Mouse (Mus musculus): ENCODE results near the gene Pard3.
A peak's percentile ranks its signal among the peaks of the same experiment; 100 is the strongest.

The Pard3 gene

DNA sequence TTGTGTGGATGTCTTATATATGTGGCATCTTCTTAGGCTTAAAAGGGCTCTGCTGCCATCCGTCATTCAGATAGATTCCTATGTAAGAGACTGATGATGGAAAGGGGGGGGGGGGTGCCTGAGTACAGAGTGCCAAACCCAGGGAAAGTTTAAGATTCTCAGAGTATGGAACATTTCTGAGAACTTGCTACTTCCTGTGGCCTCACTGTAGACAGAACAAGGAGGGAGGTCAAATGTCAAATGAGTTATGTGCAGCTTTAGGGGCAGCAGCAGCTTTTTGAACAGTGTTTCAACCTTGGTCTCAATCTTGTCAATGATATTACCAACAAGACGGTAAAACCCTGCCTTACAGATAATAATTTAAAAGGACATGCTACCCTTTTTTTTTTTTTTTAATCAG, 367.5 kb downstream of the Pard3 start:
- no peak for DNase-seq (ENCODE audit: low spot score in 2 of 2)

- DNase-seq (ENCODE audit: low spot score in 2 of 2) = no peak
Observed at GRCm38 (mm10) chr8:127435975-127436374, 372.3 kb downstream of the Pard3 start.

GRCm38 (mm10) chr8:127437613-127438235, 374.0 kb downstream of the Pard3 start:
- no peak for DNase-seq (ENCODE audit: low spot score in 2 of 2)

DNA sequence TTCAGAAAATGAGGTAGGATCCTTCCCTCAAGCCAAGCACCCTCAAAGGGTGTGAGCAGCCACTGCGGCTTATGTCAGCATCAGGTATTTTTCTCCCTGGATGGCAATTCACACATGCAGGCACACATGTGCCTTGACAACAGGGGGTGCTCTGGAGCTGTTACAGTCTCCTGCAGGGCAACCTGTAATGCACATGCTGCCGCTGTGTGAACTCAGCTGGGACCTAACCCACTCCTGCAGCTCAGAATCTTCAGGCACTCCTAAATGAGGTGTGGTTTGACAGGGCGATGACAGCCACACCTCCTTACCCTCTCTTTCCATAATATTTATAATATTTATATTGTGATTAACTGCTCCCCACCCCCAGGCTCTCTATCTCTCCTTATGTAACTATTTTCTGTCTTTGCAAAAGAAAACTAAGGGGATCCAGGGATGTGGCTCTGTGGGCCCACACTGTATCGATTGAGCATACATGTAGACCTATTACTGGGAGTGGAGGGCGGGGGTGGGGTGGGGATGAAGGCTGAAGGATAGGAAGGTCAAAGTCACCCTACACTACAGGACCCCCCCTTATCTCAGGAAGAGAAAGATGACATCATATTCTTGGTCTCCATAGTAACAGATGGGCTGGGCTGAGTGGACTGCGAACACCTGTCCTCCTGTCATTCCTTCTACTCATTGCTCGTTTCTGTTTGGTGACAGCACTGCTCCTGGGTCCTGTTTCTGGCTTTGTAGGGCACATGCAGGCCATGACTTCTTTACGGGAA, 375.1 kb downstream of the Pard3 start:
- peak in 1 of 2 experiments; percentile 22 for DNase-seq (ENCODE audit: low spot score in 2 of 2)

GRCm38 (mm10) chr8:127439392-127440160, 375.9 kb downstream of the Pard3 start:
- DNase-seq (ENCODE audit: low spot score in 2 of 2) = no peak

DNA sequence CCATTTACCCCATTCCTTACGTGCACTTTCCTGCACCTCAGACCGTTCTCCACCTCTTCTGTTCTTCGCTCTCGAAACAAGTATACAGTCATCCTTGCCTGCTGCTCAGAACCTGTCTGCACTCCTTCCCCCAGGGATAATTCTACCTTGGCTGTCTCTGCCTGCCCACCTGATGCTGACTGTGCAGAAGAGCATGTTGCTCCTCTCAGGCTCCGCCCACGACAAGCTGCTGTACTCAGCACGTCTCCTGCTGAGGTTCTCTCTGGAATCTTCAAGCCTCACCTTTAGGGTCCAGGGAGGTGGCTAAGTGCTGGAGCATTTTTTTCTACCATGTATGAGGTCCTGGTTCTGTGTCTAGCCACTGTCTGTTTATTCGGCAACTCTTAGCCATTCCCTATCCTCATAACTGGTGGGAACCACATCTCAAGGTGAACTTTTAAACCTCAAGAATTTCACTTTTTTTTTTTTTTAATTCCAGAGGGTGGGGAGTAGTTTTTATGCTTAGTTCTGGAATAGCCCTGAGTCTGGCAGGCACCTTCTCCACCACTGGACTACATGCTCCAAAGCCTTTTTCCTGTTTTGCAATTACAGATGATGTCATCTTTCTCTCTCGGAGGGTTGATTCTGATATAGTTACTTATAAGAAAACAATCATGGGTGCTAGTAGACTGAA, 376.6 kb downstream of the Pard3 start:
- DNase-seq (ENCODE audit: low spot score in 2 of 2) = no peak

DNA sequence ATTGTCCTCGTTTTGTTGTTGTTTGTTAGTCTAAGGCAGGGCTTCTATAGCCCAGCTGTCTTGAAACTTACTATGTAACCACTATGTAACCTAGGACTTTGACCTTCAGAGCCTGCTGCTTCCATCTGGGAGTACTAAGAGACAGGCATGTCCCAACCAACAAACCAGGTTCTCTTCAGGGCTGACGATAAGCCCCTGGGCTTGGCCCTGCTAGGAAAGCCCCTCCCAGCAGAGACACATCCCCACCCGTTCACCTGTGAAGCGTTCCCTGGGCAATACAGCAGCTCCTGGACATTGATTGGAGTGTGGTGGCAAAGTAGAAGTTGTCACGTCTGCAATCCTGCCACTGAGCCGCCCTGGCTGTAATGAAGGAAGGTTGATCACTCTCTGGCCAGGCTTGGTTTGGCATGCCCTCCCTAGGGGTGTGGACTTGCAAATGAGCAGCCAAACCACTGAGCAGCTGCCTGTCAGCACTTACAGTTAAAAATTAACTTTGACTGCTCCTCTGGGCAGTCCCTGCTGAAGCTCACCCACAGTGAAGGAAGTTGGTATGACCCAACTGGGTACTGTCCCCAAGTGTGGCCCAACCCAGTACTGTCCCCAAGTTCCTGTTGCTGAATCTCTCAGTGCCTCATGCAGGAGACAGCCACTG, 377.3 kb downstream of the Pard3 start:
- DNase-seq (ENCODE audit: low spot score in 2 of 2) = peak; percentile 38 to 66

DNA sequence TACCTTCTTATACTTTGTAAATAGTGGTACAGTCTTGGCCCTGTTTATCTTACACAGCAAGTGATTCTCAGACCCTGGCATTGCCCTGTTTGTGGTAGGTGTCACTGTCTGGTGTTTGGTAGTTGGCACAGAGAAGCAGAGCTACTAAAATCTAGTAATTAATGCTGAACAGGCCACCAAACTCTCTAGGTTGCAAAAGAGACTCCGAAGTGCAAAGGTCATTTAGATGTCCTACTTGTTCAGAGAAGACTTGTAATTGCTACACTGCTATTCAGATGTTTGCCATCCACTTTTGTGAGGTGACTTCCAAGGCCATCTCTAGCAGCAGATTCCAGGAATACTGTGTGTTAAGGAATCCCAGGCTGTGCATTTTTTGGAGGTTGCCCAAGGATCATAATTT, 383.7 kb downstream of the Pard3 start:
- DNase-seq (ENCODE audit: low spot score in 2 of 2) = no peak

DNA sequence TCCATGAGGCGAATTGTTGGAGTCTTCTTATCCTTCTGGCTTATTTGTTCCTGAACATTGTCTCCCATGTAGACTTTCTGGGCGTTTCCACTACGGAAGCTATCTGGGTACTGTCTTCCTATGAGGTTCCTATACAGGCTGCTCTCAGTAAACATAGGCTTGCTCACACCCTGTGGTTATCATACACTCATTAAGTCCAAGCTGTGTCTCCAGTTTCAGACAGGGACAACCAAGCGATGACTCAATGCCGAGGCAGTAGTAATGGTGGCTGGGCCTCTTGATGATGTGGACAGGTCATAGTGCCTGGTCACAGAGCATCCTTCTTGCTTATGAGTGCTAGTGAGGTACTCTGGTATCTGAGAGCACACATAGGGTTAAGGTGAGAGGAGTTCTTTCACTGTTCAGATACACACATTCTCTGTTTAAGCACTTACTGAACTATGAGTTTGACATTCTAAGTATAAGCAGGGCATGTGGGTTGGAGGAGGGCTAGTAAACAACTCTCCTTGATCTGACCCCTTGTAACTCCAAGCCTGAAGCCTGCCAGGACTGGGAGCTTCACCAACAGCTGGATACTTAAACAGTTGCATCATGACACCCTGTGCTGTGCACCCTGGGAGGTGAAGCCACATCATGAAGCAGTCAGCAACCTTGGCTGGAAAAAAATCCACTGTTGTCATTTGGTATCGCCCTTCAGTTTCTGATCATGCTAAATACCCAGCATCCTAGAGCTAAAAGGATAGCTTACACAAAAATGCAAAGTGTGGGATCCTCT, 385.6 kb downstream of the Pard3 start:
- no peak for DNase-seq (ENCODE audit: low spot score in 2 of 2)

GRCm38 (mm10) chr8:127450954-127451668, 387.4 kb downstream of the Pard3 start:
- no peak for DNase-seq (ENCODE audit: low spot score in 2 of 2)

GRCm38 (mm10) chr8:127452364-127452763, 388.7 kb downstream of the Pard3 start:
- DNase-seq (ENCODE audit: low spot score in 2 of 2) = no peak

DNA sequence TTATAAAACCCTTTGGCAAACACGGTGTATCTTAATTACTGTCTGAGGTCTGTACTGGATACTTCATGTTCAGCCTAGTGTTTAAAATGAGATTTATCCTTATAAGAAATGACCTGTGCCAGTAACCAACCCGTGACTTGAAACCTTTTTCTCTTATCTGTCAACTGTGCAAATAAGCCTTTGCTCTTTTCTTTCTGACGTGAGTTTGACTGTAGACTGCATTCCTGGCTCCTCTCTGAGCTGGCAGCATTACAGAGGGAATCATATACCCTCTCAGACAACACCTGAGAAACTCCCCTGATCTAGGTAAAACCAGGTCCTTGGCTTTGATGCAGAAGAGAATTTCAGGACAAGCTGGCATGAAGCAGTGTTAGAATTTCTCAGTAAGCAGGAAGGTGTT, 394.2 kb downstream of the Pard3 start:
- DNase-seq (ENCODE audit: low spot score in 2 of 2) = no peak

DNA sequence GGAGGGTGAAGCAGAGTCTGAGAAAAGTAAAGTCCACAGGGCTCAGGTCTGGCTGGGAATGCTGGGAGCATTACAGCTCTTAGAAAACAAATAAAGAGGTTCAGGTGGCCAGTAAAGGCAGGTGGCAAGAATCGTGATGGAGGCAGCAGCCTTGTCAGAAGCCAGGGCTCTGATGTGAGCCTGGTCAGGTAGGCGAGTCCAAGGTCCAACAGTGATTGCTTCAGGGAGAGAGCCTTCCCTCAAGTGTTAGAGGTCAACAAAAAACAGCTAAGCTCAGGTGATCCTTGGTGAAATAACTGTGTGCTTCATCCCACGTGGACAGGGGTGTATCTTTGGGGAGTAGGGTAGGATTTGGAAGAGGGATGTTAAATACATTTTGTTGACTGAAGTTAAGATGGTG, 397.5 kb downstream of the Pard3 start:
- DNase-seq (ENCODE audit: low spot score in 2 of 2) = no peak

DNA sequence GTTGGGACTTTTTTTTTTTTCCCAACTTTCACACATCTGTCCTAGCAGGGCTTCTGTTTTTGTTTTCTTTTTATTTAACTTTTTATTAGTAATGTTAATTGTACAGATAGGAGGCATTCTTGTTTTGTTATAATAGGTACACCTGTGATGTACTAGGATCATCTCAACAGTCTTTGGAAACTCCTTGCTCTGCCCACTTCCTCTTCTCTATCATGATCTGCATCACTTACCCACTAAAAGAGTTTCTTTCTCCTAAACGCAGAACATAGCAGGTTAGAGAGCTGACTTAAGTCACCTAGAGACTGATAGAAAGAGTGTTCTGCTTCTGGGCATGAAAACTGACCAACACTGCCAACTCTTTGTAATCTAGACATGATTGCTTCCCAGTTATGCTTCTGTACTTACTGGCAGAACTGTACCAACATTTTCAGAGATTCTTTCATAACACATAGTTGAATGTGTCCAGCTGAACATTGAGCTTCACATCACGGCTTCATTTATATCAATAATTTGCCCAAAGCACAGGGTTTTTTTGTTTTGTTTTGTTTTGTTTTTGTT, 398.8 kb downstream of the Pard3 start:
- no peak for DNase-seq (ENCODE audit: low spot score in 2 of 2)

- no peak for DNase-seq (ENCODE audit: low spot score in 2 of 2)
Observed at GRCm38 (mm10) chr8:127464300-127464699, 400.6 kb downstream of the Pard3 start.

- no peak for DNase-seq (ENCODE audit: low spot score in 2 of 2)
Observed at GRCm38 (mm10) chr8:127472204-127472603, 408.5 kb downstream of the Pard3 start.

DNA sequence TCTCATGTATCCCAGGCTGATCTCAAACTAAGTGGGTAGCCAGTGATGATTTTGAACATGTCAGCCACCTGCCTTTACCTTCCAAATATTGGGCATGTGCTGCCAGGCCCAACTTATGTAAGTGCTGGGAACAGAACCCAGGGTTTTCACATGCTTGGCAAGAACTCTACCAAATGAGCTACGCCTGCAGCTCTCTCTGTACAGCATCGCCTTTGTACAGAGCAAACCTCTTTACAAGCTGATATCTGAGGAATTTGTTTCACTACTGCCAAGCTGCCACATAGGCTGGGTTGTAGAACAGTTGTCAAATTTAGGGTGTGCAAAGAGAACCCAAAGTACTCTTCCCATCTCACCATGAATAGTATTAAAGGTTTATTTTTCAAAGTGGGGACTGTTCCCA, 416.3 kb downstream of the Pard3 start:
- no peak for DNase-seq (ENCODE audit: low spot score in 2 of 2)

DNA sequence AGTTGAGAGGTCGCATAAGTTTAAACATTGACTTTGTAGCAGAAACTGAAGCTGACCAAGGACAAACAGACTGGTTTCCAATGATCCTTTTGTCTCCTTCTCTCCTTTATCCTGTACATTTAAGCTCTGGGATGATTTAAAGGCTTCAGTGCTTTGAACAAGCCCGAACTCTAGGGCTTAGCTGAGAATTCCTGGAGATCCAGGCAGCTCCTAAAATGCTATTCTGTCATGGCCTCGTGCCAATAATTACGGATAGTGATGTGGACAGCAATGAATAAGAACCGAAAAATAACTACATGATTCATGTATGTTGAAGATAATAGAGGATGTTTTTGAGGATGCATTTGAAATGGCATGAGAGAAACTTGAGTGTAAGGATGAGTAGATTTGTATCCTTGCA, 421.9 kb downstream of the Pard3 start:
- DNase-seq (ENCODE audit: low spot score in 2 of 2) = no peak

DNA sequence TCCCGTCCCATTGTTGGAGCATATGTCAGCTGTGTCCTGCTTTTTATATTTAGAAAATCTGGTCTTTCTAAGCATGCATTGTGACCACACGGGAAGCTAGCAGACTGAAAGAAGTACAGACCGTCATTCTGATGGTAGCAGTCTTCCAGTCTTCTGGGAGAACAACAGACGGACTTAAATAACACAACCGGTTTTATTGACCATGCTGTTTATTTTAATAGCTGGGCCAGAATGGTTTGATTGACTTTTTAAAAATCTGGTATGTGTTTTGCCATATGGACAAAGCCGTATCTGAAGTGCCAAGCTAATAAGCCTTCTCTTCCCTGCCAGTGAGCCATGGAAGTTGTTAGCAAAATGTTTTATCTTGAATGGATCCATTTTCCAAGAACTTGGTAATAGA, 428.3 kb downstream of the Pard3 start:
- no peak for DNase-seq (ENCODE audit: low spot score in 2 of 2)

DNA sequence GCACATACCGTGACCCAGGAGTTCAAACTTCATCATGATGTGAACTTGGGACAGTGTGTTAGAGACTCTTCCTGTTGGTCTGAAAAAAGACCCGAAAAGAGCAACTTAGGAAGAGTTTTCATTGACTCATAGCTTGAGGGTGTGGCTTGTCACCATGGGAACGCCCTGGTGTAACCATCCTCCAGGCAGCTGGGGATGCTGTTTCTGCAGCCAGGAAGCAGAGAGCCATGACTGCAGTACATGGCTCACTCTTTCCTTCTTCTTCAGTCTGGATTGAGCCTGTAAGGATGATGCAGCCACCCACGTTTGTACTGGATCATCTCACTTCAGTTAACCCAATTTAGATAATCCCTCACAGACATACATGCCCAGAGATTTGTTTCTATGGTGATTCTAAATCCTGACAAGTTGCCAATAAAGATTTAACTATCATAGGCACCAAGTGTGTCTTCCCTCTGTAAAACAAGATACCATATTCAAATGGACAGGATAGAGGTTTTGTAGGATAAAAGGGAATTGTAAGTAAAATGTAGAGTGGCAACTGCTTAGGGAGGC, 431.6 kb downstream of the Pard3 start:
- DNase-seq (ENCODE audit: low spot score in 2 of 2) = no peak

Measured in spleen, postnatal 4 days (tissue).